Mouse (Mus musculus) c-Kit-positive CD71-negative TER-119-negative erythroid progenitor cells, embryonic 14.5 days (primary cell): ENCODE data around the gene Gfer.
"Not testable (repeated sequence)": the region's sequence is repeated elsewhere in the genome, so short reads cannot be mapped to it uniquely, and the experiment has no call there.

Experiments
- DNase-seq: peaks from one replicate; pipeline ENCODE4 v3.0.0-alpha.2; 2013; ENCODE audit warnings: low read depth

Gfer gene

GRCm38 (mm10) chr17:24687146-24687595, 8.8 kb downstream of the Gfer start:
- no peak for DNase-seq

GRCm38 (mm10) chr17:24686514-24686913, 9.4 kb downstream of the Gfer start:
- no peak for DNase-seq

DNA sequence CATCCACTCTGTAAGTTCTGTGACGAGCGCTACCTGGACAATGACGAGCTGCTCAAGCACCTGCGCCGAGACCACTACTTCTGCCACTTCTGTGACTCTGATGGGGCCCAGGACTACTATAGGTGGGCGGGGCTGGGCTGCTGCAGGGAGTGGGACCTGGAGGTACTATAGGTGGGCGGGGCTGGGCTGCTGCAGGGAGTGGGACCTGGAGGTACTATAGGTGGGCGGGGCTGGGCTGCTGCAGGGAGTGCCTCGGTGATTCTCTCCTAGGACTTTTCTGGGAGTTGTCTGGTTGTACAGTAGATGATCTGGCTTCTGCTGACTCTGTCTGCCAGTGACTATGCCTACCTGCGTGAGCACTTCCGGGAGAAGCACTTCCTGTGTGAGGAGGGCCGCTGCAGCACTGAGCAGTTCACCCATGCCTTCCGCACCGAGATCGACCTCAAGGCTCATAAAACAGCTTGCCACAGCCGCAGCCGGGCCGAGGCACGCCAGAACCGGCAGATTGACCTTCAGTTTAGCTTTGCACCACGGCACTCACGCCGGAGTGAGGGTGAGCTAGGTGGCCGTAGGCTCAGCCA, 18.4 kb downstream of the Gfer start:
- DNase-seq = no peak

GRCm38 (mm10) chr17:24676877-24677276, 19.1 kb downstream of the Gfer start:
- no peak for DNase-seq

DNA sequence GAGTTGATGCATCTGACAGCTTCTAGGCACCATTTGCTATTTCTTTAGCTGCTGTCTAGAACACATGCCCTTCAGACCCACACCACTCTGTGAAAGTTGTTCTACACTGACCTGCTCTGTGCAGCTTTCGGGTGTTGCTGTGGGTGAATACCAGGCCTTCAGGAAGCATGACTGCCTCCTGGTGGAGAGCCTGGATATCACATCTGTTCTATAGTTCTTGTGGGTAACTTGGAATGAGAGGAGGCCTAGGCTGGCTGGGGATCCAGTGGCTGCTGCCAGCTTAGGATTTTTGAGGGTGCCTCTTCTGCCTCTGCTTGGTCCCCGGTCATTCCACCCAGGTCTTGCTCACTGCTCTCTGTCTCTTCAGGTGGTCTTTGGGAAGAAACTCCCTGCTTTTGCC, 19.8 kb downstream of the Gfer start:
- DNase-seq = peak; percentile 75

GRCm38 (mm10) chr17:24674277-24674676, 21.7 kb downstream of the Gfer start:
- DNase-seq = no peak

GRCm38 (mm10) chr17:24672141-24672540, 23.8 kb downstream of the Gfer start:
- no peak for DNase-seq

- DNase-seq = no peak
These were observed 24.6 kb downstream of the Gfer start for GRCm38 (mm10) chr17:24671346-24671745.

DNA sequence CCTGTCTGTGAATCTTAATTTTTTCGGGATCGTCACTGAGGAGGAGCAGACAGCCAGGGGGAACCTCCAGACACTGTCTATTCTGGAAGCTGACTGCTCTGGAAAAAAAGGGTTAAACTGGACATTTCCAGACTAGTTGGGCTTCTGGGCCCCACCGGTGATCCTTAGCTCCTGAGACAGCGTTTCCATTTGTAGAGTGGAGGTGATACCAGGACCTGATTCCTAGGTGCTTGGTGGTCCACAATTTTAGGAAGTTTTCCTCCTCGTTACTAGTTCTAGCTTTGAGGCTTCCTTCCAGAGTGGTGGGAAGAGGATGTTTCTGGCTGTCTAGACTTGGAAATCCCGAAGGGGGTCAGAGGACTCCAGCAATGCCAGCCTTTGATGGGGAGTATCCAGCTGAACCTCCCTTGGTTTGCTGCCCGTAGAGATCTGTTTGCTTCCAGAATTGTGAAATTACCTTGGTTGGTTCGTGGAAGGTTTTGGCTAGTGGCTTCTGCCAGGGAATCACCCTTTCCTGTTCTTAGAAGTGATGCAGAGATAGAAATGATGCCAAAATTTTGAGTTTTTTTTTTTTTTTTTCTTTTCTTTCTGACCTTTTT, 25.6 kb downstream of the Gfer start:
- DNase-seq = no peak

- peak; percentile 78 for DNase-seq
These were observed 26.3 kb downstream of the Gfer start, which contains the start of gene Zfp598 for GRCm38 (mm10) chr17:24669545-24670245. TSS of gene Zfp598 (plus strand) at chr17:24669687.

DNA sequence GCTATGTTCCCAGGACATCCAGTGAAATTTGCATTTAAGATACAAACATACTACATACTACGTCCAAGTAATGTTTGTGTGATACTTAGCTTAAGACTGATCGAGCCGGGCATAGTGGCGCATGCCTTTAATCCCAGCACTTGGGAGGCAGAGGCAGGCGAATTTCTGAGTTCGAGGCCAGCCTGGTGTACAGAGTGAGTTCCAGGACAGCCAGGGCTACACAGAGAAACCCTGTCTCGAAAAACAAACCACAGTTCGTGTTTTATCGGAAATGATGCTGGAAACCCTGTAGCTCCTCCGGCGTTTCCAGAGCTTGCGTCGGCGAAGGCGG, 26.8 kb downstream of the Gfer start:
- DNase-seq = not testable (repeated sequence)

DNA sequence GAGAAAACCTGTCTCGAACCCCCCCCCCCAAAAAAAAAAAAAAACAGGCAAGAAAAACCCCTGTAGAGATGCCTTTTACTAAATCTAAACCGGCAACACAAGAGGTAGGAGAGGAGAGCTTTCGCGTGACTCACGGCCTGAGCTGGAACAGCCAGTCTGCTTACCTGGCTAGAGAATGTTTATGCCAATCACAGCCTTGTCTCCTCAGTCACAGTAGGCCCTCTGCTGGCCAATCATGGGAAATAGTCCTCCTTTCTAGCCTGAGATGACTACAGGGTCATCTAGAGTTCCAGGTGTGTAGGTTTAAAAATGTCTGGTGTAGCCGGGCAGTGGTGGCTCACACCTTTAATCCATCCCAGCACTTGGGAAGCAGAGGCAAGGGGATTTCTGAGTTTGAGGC, 28.5 kb downstream of the Gfer start:
- no peak for DNase-seq

GRCm38 (mm10) chr17:24667011-24667410, 28.9 kb downstream of the Gfer start:
- not testable (repeated sequence) for DNase-seq

- DNase-seq = no peak
These were observed 37.8 kb downstream of the Gfer start, which contains the start of gene Npw for GRCm38 (mm10) chr17:24658017-24658758. TSS of gene Npw (minus strand) at chr17:24658457.

GRCm38 (mm10) chr17:24654969-24655368, 41.0 kb downstream of the Gfer start:
- DNase-seq = no peak

GRCm38 (mm10) chr17:24653967-24654710, 41.8 kb downstream of the Gfer start:
- DNase-seq = no peak

GRCm38 (mm10) chr17:24651835-24652234, 44.1 kb downstream of the Gfer start:
- no peak for DNase-seq

DNA sequence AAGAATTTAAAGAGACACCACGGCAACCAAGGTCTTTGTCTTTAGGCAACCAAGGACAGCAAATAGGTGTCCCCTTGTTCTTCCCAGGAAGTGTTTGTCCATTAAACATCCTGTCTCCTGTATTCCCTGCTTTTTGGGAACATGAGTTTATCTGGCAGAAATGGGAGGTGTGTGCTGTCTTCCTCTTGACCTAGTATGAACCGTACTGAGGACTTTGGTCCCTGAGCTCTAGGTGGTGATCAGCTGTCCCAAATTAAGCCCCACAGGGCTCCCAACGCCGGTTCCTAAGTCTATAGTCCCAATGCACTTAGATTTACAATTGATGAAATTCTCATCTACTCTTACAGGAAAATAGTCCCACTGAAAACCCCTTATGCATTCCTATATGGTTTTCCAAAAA, 45.2 kb downstream of the Gfer start:
- DNase-seq = no peak

- no peak for DNase-seq
These were observed 45.8 kb downstream of the Gfer start, which contains the start of gene Slc9a3r2 for GRCm38 (mm10) chr17:24650070-24650616. TSS of gene Slc9a3r2 (minus strand) at chr17:24650327.

GRCm38 (mm10) chr17:24649581-24650069, 46.3 kb downstream of the Gfer start:
- DNase-seq = no peak

DNA sequence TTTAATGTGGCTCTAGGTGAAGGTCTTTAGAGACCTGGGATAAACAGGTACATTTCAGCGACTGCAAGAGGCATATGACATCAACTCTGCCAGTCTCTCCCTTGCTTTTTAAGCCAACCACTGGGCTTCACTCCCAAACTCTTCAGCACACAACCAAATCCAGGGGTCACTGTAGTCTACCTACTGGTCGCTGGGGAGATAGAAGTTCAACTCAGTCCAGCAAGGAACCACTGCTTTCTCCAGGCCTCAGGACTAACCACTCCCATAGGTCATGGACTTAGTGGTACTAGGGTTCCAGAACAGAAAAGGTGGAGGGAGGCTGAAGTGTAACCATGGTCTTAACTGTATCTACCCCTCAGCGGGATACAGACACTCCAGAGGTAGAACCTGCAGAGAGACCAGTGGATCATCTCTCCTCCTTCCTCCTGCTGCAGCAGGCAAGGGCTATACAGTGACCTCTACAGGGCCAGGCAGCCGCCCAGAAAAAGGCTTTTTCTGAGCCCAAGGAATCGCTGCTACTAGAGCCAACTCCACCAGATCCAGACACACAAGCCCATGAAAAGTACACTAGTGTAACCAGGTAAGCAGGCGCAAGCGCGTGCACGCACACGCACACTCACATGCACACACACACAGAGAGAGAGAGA, 47.1 kb downstream of the Gfer start:
- DNase-seq = no peak
